Mouse (Mus musculus): ENCODE measurements around the gene Nccrp1. TPM values are rescaled to one million over a fixed set of nuclear protein-coding genes. Genes with fewer than 3 reads are reported as not detected.

The Nccrp1 gene
- not detected for polyA plus RNA-seq (2017; shearing (Covaris generic))

DNA sequence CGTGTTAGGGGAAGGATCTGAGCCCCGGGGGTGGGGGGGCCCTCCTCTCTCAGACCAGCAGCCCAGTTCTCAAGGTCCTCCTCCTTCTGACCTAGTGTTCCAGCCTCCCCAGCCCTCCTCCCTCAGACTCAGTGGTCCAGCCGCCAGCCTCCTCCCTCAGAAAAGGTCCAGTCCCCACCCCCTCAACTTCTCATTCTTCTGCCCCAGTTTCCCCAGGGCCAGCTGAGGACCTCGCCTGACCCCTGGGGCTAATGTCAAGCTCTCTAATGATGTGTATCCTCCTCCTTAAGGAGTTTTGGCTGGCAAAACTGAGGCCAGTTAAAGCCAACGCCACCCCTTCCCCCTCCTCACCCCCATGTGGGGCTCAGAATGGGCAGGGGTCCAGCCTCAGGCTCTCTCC, at the start of gene Nccrp1:
Gene Nccrp1, minus strand, starts transcription at position 101 of the 400 bp plus-strand sequence.

DNA sequence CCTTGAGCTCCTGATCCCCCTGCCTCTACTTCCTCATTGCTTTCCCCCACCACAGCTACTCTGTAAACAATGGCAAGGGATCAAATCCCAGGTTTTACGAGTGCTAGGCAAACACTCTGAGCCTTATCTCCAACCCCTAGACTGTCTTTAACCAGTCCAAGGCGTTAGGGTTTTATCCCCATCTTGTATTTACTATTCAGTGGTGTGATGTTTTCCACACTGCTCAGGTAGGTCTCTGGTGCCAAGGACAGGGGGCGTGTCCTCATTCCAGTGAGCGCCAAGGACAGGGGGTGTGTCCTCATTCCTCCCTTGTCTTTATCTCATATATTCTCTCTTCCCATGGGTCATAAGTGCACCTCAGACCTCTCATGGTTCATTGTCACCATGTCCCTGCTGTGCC, 6.5 kb downstream of the Nccrp1 start, which contains the start of gene Sycn:
Gene Sycn, plus strand, starts transcription at position 360 of the 400 bp plus-strand sequence.

DNA sequence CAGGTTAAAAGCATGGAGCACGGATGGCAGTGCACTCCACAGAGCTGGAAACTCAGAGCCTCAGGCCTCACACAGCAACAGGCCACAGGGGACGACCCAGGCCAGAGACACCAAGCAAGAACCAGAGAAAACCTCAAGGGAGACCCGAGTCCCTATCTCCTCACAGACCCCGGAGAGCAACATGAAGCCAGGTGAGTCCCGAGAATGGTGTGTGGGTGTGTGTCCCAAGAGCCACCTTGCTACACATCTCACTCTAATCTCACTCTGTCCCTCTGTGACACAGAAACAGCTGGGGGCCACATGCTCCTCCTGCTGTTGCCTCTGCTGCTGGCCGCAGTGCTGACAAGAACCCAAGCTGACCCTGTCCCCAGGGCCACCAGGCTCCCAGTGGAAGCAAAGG, 24.5 kb downstream of the Nccrp1 start, which contains the start of gene Ifnl3:
Gene Ifnl3, plus strand, starts transcription at position 301 of the 400 bp plus-strand sequence.

DNA sequence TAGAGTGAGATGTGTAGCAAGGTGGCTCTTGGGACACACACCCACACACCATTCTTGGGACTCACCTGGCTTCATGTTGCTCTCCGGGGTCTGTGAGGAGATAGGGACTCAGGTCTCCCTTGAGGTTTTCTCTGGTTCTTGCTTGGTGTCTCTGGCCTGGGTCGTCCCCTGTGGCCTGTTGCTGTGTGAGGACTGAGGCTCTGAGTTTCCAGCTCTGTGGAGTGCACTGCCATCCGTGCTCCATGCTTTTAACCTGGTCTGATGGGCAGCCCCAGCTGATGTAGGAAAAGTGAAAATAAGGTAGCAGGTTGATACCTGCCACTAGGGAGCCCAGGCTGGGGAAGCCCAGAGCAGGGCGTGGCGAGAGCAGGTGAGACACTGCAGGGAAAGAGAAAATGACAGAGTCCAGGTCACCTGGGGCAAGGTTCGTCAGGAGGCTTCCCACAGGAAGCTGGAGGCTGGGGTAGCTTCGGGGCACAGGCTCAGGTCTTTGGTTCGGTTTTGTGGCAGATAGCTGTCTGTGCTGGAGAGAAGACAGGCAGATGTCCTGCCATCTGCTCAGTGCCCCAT, 36.6 kb downstream of the Nccrp1 start, which contains the start of gene Ifnl2:
Gene Ifnl2, minus strand, starts transcription at position 51 of the 570 bp plus-strand sequence.

Other genes starting within 250 kb of the Nccrp1 start
- not detected for gene Dll3, start 245.0 kb downstream of the Nccrp1 start, polyA plus RNA-seq (2017; shearing (Covaris generic))
- 37.1 TPM for gene Timm50, start 235.2 kb downstream of the Nccrp1 start, polyA plus RNA-seq (2017; shearing (Covaris generic))
- gene Supt5, start 208.5 kb downstream of the Nccrp1 start, polyA plus RNA-seq (2017; shearing (Covaris generic)): 218 TPM
- gene Rps16, start 196.6 kb downstream of the Nccrp1 start, polyA plus RNA-seq (2017; shearing (Covaris generic)): 1,274 TPM
- gene Plekhg2, start 174.7 kb downstream of the Nccrp1 start, polyA plus RNA-seq (2017; shearing (Covaris generic)): 101 TPM
- 289 TPM for gene Zfp36, start 167.0 kb downstream of the Nccrp1 start, polyA plus RNA-seq (2017; shearing (Covaris generic))
- 33.4 TPM for gene Med29, start 154.5 kb downstream of the Nccrp1 start, polyA plus RNA-seq (2017; shearing (Covaris generic))
- 96.0 TPM for gene Paf1, start 154.3 kb downstream of the Nccrp1 start, polyA plus RNA-seq (2017; shearing (Covaris generic))
- gene Gmfg, start 109.8 kb downstream of the Nccrp1 start, polyA plus RNA-seq (2017; shearing (Covaris generic)): 477 TPM
- 0.11 TPM for gene Lrfn1, start 95.3 kb downstream of the Nccrp1 start, polyA plus RNA-seq (2017; shearing (Covaris generic))
- not detected for gene Ifnl2, start 36.8 kb downstream of the Nccrp1 start, polyA plus RNA-seq (2017; shearing (Covaris generic))
- not detected for gene Ifnl3, start 24.4 kb downstream of the Nccrp1 start, polyA plus RNA-seq (2017; shearing (Covaris generic))
- not detected for gene Sycn, start 6.4 kb downstream of the Nccrp1 start, polyA plus RNA-seq (2017; shearing (Covaris generic))
- gene Samd4b, start 50.9 kb upstream of the Nccrp1 start, polyA plus RNA-seq (2017; shearing (Covaris generic)): 4.4 TPM
- 5.0 TPM for gene Pak4, start 50.9 kb upstream of the Nccrp1 start, polyA plus RNA-seq (2017; shearing (Covaris generic))
- not detected for gene Acp7, start 84.1 kb upstream of the Nccrp1 start, polyA plus RNA-seq (2017; shearing (Covaris generic))
- gene Fbxo27, start 145.6 kb upstream of the Nccrp1 start, polyA plus RNA-seq (2017; shearing (Covaris generic)): 3.8 TPM
- 8.0 TPM for gene Fbxo17, start 169.6 kb upstream of the Nccrp1 start, polyA plus RNA-seq (2017; shearing (Covaris generic))
- 101 TPM for gene Mrps12, start 194.6 kb upstream of the Nccrp1 start, polyA plus RNA-seq (2017; shearing (Covaris generic))
- 23.2 TPM for gene Sars2, start 194.7 kb upstream of the Nccrp1 start, polyA plus RNA-seq (2017; shearing (Covaris generic))
- not detected for gene Ccer2, start 208.9 kb upstream of the Nccrp1 start, polyA plus RNA-seq (2017; shearing (Covaris generic))
- 88.8 TPM for gene Sirt2, start 219.5 kb upstream of the Nccrp1 start, polyA plus RNA-seq (2017; shearing (Covaris generic))
- gene Nfkbib, start 220.3 kb upstream of the Nccrp1 start, polyA plus RNA-seq (2017; shearing (Covaris generic)): 131 TPM
- gene Rinl, start 241.7 kb upstream of the Nccrp1 start, polyA plus RNA-seq (2017; shearing (Covaris generic)): 254 TPM